Mouse (Mus musculus) midbrain, embryonic 12.5 days (tissue): Measurements from ENCODE around the gene Rcl1. TPM values are rescaled to one million over a fixed set of nuclear protein-coding genes. Genes with fewer than 3 reads are reported as not detected.

Experiments used
- ATAC-seq: fragments of 200-750 bp; cut with Nextera tagmentation; 2 replicates; pipeline ENCODE4 v1.8.0; 2017; ENCODE audit warnings: low read depth, moderate TSS enrichment, moderate library complexity; ENCODE audit not compliant: low FRiP score
- H3K27ac ChIP-seq: fragments of 300-500 bp; sonication (generic); replicated peaks from 2 replicates; pipeline ENCODE4 v1.5.1; 2016; ENCODE audit warnings: mild to moderate bottlenecking
- H3K27me3 ChIP-seq: fragments of 300-500 bp; sonication (generic); 2 replicates; pipeline ENCODE4 v1.6.1; 2016; ENCODE audit warnings: mild to moderate bottlenecking
- H3K36me3 ChIP-seq: fragments of 300-500 bp; sonication (generic); 2 replicates; pipeline ENCODE4 v1.6.1; 2016
- H3K4me1 ChIP-seq: fragments of 300-500 bp; sonication (generic); 2 replicates; pipeline ENCODE4 v1.6.1; 2016
- H3K4me2 ChIP-seq: fragments of 300-500 bp; sonication (generic); replicated peaks from 2 replicates; pipeline ENCODE4 v1.6.1; 2016; ENCODE audit warnings: mild to moderate bottlenecking, moderate library complexity
- H3K4me3 ChIP-seq: fragments of 300-500 bp; sonication (generic); 2 replicates; pipeline ENCODE4 v1.5.1; 2016; ENCODE audit warnings: mild to moderate bottlenecking
- H3K9ac ChIP-seq: fragments of 300-500 bp; sonication (generic); replicated peaks from 2 replicates; pipeline ENCODE4 v1.6.1; 2016; ENCODE audit warnings: mild to moderate bottlenecking, moderate library complexity
- H3K9me3 ChIP-seq: fragments of 300-500 bp; sonication (generic); 2 replicates; pipeline ENCODE4 v1.6.1; 2016; ENCODE audit warnings: mild to moderate bottlenecking
- WGBS: fragments of 180-500 bp; shearing (Covaris S2); methylation state at CpG from one replicate; pipeline ENCODE4 v1.1.7; 2016; 5-methylcytosine and 5-hydroxymethylcytosine counted together
- polyA plus RNA-seq: library from polyadenylated mRNA; unstranded; fragments of >200 nt; fragmentation: Nextera tagmentation; extraction: Ambion mirVana; gene quantifications from 2 replicates; pipeline ENCODE4 v1.2.1, GENCODE M21; 2016

Rcl1 gene
- polyA plus RNA-seq, 1 experiment from 2014 or later: 41.0 TPM

DNA sequence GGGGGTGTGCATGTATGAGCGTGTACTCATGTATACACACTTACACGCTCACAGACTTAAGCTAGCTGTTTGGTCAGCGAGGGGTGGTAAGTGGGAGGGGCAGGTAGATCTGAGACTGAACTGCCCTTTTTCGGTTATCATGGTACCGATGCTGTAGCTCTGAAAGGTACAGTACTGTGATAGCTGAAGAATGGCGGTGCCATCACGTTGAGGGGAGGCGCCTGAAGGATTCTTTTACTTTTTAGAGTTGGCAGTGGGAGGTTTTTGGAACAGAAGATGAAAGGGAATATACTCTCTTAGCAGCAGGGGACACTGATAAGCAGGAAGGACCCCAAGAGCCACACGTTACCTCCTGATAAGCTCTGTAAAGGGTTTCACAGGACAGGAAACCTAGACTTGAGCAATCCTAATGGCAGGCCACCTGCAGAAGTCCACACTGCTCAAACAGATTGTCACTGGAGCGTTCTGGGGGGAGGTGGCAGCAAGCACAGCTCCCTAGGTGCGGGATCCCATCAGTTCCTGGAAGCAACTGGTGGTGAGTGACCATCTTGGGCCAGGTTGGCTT lies 34.1 kb downstream of the Rcl1 start:
- H3K36me3 ChIP-seq: peaks cover 36% of the 10 kb centered on the region
- H3K9me3 ChIP-seq: no peaks in the 10 kb centered on the region
- H3K4me3 ChIP-seq: no peak overlapping the region
- no peak overlapping the region for H3K9ac ChIP-seq
- H3K27me3 ChIP-seq: no peaks in the 10 kb centered on the region
- no peaks in the 10 kb centered on the region for H3K4me1 ChIP-seq
- 94% methylated on average over 11 of the region's 11 CpGs for WGBS
- H3K4me2 ChIP-seq: no peak overlapping the region
- H3K27ac ChIP-seq: no peak overlapping the region
- ATAC-seq: no peak

DNA sequence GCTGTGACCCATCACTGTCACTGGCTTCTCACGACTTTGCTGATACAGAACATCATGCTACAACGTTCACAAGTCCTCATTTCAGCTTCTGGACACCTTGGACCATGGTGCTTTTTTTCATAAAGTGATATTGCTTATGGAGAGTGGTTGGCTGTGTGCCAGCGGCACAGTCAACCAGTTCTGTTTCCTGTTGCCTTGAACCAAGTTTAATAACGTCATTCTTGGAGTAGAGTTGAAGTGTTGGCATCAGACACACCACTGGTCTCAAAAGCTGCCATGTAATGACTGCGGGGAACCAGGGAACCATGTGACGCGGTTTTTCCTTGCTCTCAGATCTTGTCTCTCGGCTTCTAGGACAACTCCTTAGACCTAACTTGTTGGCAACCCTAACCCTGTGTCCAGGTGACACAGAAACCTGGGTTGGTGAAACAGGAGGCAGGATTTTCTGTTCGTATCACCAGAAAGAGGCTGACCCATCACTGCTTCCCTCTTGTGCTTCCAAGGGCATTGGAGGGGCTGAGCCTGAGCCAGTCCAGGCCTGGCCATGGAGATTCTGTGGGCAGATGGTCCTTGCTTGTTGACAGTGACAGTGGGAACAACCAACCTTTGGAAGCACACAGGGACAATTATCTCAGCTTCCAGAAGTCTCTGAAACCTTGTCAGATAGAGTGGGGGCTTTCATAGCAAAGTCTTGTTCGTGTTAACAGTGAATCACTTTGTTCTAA lies 37.5 kb downstream of the Rcl1 start:
- WGBS: 91% methylated on average over 10 of the region's 10 CpGs
- Histone ChIP-seq H3K9ac (no peak overlapping the region), H3K27ac (no peak overlapping the region), H3K36me3 (peaks cover 25% of the 10 kb centered on the region), H3K4me3 (no peak overlapping the region), H3K9me3 (no peaks in the 10 kb centered on the region), H3K27me3 (no peaks in the 10 kb centered on the region), H3K4me2 (no peak overlapping the region), H3K4me1 (no peaks in the 10 kb centered on the region)
- no peak for ATAC-seq

DNA sequence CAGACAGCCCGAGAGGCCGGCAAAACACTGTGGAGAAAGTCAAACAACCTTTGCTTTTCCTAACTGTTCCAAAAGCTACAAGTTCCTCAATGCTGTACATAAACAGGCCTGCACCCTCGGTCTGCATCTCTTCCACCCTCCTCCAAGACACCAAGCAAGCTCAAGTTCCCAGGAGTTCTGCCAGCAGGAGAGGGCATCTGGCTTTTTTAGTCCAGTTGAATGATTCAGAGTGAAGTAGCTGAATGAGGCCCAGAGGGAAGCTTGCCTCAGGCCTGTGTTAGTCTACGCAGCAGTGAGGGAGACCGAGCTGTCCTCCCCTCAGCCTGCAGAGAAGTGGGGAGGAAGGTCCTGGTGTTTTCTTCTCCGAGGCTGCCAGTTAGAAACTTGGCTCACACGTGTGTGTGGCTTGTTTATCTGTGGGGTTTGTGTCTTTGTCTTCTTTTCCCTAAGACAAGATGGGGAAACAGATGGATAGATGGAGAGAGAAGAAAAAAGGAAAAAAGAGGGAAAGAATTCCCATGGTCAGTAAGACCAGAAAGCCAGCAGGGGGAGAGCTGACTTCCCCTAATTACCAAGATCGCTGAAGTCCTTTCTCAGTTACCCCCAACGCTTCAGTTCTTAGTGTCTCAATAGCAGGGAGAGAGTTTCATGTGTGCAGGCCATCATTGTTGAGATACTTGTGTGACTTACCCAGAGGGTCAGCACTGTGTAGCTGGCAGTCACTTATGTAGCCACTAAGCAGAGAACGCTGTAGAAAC lies 38.7 kb downstream of the Rcl1 start:
- Histone ChIP-seq H3K4me2 (no peak overlapping the region), H3K9me3 (no peaks in the 10 kb centered on the region), H3K36me3 (peaks cover 22% of the 10 kb centered on the region), H3K4me3 (no peak overlapping the region), H3K4me1 (no peaks in the 10 kb centered on the region), H3K9ac (no peak overlapping the region), H3K27ac (no peak overlapping the region), H3K27me3 (no peaks in the 10 kb centered on the region)
- WGBS: 84% methylated on average over 10 of the region's 10 CpGs
- no peak for ATAC-seq

DNA sequence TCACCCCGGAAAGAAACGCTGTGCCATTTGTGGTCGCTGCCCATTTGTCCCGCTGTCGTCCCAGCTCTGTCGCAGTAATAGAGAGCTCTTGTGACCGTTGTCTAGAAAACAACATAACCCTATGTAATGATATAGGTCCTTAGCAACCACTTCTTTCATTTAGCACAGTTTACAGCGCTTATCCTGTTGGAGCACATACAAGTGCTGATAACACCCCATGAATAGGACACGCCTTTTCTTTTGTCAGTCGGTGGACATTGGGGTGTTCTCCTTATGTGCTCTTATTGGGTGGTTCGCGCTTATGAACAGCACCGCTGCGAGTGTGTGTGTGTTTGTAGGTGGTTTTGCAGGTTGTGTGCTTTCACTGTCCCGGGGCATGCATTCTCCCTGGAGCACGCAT lies 39.8 kb downstream of the Rcl1 start:
- Histone ChIP-seq H3K27ac (no peak overlapping the region), H3K9me3 (no peaks in the 10 kb centered on the region), H3K4me1 (no peaks in the 10 kb centered on the region), H3K9ac (no peak overlapping the region), H3K36me3 (peaks cover 26% of the 10 kb centered on the region), H3K4me2 (no peak overlapping the region), H3K27me3 (no peaks in the 10 kb centered on the region), H3K4me3 (no peak overlapping the region)
- 97% methylated on average over 16 of the region's 16 CpGs for WGBS
- no peak for ATAC-seq

DNA sequence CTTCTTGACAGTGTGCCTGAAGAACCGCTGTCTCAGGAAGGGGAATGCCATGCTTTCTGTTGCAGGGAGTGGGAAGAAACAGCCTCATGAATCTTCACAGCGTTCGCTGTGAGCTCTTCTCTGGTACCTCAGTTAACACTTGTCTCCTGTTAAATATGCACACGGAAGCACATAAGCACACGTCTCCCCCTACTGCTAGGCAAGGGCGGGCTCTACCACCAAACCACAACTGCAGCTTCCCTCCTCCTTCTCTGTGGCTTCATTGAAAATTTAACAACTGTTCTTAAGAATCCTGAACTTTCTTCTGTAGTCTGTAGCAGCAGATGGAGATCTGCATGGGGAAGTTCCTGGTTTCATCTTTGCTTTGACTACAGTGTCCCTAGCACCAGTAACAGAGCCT lies 41.1 kb downstream of the Rcl1 start:
- H3K27ac ChIP-seq: no peak overlapping the region
- H3K9me3 ChIP-seq: no peaks in the 10 kb centered on the region
- no peak overlapping the region for H3K4me2 ChIP-seq
- no peak for ATAC-seq
- H3K9ac ChIP-seq: no peak overlapping the region
- peaks cover 23% of the 10 kb centered on the region for H3K36me3 ChIP-seq
- H3K27me3 ChIP-seq: no peaks in the 10 kb centered on the region
- 92% methylated on average over 6 of the region's 6 CpGs for WGBS
- no peaks in the 10 kb centered on the region for H3K4me1 ChIP-seq
- no peak overlapping the region for H3K4me3 ChIP-seq

DNA sequence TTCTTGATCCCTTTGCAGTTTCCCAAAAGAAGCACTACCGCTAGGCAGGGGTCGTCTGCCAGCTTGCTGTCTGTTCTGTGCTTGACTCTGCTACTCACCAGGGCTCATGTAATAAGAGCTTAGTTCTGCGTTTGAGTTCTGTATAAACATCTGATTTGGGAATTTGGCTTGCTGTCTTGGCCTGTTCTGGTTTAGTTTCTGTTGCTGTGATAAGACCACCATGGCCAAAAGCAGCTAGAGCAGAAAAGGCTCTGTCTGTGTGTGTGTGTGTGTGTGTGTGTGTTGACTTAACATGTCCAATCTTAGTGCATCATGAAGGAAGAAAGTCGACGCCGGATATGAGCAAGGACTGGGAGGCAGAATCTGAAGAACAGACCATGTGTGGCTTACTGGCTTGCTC lies 44.2 kb downstream of the Rcl1 start:
- no peaks in the 10 kb centered on the region for H3K4me1 ChIP-seq
- H3K27me3 ChIP-seq: no peaks in the 10 kb centered on the region
- no peak overlapping the region for H3K4me3 ChIP-seq
- no peak overlapping the region for H3K9ac ChIP-seq
- ATAC-seq: no peak
- no peaks in the 10 kb centered on the region for H3K9me3 ChIP-seq
- no peak overlapping the region for H3K4me2 ChIP-seq
- H3K27ac ChIP-seq: no peak overlapping the region
- H3K36me3 ChIP-seq: peaks cover 18% of the 10 kb centered on the region
- WGBS: 90% methylated on average over 6 of the region's 6 CpGs

DNA sequence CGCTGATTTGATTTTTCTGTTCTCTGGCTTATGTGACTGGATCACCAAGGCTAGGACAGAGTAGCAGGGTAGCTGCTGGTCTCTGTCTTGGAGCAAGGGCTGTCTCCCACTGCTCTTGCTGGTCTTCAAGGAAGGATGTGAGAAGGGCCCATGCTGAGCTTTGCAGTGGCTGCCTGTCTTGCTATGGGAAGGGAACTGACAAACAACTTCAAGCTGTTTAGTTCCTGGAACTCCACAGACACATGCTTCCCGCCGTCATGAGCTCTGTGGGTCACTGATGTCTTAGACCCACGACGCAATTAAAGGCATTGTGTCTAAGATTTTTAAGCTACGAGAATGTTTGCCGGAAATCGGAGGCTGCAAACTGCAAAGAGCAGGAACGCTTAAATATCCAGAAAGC lies 45.6 kb downstream of the Rcl1 start:
- no peaks in the 10 kb centered on the region for H3K27me3 ChIP-seq
- ATAC-seq: no peak
- no peaks in the 10 kb centered on the region for H3K9me3 ChIP-seq
- no peak overlapping the region for H3K4me2 ChIP-seq
- no peak overlapping the region for H3K4me3 ChIP-seq
- no peak overlapping the region for H3K27ac ChIP-seq
- H3K4me1 ChIP-seq: no peaks in the 10 kb centered on the region
- peaks cover 18% of the 10 kb centered on the region for H3K36me3 ChIP-seq
- WGBS: 87% methylated on average over 9 of the region's 9 CpGs
- no peak overlapping the region for H3K9ac ChIP-seq

DNA sequence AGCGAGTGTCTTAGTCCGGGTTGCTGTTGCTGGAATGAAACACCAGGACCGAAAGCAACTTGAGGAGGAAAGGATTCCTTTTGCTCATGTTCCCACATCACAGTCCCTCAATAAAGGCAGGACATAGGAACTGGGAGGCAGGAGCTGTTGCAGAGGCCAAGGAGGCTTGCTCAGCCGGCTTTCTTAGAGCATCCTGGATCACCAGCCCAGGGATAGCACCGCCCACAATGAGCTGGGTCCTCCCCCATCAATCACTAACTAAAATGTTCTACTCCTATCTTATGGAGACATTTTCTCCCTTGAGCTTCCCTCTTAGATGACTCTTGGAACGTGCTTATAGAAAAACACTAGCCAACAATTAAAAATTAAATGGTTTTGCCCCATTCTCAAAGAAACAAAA lies 48.4 kb downstream of the Rcl1 start:
- Histone ChIP-seq H3K9ac (no peak overlapping the region), H3K4me2 (no peak overlapping the region), H3K36me3 (0 out of 2 replicates have a peak, but pooled peaks cover 8% of the 10 kb centered on the region), H3K4me1 (no peaks in the 10 kb centered on the region), H3K4me3 (no peak overlapping the region), H3K27ac (no peak overlapping the region), H3K27me3 (no peaks in the 10 kb centered on the region), H3K9me3 (no peaks in the 10 kb centered on the region)
- WGBS: 75% methylated on average over 6 of the region's 6 CpGs
- no peak for ATAC-seq

DNA sequence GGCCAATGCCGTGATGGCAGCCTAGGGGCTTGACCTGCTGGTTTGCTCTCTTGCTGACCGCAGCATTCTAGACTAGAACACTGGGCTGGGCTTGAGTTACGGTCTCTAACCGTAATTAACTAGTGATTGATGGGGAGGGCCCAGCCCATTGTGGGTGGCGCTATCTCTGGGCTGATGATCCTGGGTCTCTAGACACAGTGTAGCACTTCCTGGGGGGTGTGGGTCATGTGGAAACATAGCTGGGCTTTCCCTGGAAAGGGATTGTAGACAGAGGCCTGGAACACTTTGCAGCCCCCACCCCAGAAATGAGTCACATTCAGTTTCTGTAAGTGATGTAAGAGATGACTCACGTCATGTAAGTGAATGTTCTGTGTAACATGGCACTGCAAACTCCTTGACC lies 48.9 kb downstream of the Rcl1 start:
- Histone ChIP-seq H3K4me3 (no peak overlapping the region), H3K9ac (no peak overlapping the region), H3K4me1 (no peaks in the 10 kb centered on the region), H3K9me3 (no peaks in the 10 kb centered on the region), H3K36me3 (0 out of 2 replicates have a peak, but pooled peaks cover 4% of the 10 kb centered on the region), H3K4me2 (no peak overlapping the region), H3K27ac (no peak overlapping the region), H3K27me3 (no peaks in the 10 kb centered on the region)
- ATAC-seq: no peak
- 87% methylated on average over 6 of the region's 6 CpGs for WGBS

DNA sequence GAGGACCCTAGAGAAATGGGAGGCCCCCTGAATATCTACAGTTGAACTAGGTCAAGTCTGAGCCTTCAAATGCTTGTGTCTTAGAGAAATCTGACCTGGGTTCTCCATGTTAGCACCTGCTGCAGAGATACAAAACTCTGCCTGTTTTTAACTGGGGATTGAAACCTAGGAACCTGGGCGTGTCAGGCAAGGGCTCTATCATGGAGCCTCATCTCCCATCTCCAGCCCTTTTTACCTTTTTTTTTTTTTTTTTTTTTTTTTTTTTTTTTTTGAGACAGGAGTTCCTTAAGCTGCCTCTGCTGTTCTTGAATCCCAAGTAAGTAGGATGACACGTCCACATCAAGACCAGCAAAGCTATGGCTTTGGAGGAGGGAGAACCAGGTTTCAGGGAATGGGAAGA lies 50.3 kb downstream of the Rcl1 start:
- Histone ChIP-seq H3K4me2 (no peak overlapping the region), H3K27me3 (no peaks in the 10 kb centered on the region), H3K36me3 (no peaks in the 10 kb centered on the region), H3K4me3 (no peak overlapping the region), H3K4me1 (no peaks in the 10 kb centered on the region), H3K27ac (no peak overlapping the region), H3K9ac (no peak overlapping the region), H3K9me3 (no peaks in the 10 kb centered on the region)
- ATAC-seq: no peak
- WGBS: 94% methylated on average over 2 of the region's 2 CpGs

DNA sequence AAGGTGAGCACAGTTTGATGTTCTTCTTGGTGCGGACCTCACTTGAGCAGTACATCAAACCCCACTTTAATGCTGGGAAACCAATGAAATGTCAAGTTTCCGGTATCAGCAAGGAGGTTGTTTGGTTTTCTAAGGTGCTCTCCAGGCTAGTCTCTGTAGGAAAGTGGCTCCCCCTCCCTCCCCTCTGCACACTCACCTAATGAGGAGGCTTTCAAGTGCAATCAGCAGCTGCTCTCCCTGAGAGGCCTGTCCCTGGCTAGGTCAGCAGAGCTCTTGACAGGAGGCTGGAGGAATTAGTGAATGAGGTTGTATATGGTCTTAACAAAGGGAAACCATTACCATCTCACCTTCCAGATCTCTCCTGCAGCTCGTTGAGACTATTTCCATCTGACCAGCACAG lies 54.4 kb downstream of the Rcl1 start:
- ATAC-seq: no peak
- Histone ChIP-seq H3K9ac (no peak overlapping the region), H3K9me3 (no peaks in the 10 kb centered on the region), H3K36me3 (no peaks in the 10 kb centered on the region), H3K27ac (no peak overlapping the region), H3K4me3 (no peak overlapping the region), H3K27me3 (no peaks in the 10 kb centered on the region), H3K4me2 (no peak overlapping the region), H3K4me1 (no peaks in the 10 kb centered on the region)
- 77% methylated on average over 3 of the region's 3 CpGs for WGBS

DNA sequence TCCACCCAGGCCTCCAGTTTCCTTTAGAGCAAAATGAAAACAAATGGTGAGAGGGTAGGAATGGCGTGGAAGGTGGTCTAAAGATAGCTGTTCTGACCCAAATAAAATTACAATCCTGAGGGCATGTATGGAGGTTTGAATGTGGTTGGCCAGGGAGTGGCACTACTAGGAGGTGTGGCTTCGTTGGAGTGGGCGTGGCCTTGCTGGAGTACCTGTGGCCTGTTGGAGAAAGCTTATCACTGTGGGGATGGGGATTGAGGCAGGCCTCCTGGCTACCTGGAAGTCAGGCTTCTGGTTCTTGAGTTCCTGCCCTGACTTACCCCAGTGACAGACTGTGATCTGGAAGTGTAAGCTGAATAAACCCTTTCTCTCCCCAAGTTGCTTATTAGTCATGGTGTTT lies 55.2 kb downstream of the Rcl1 start:
- H3K36me3 ChIP-seq: no peaks in the 10 kb centered on the region
- H3K4me3 ChIP-seq: no peak overlapping the region
- no peaks in the 10 kb centered on the region for H3K27me3 ChIP-seq
- 65% methylated on average over 3 of the region's 3 CpGs for WGBS
- ATAC-seq: no peak
- no peak overlapping the region for H3K9ac ChIP-seq
- no peak overlapping the region for H3K4me2 ChIP-seq
- no peak overlapping the region for H3K27ac ChIP-seq
- H3K4me1 ChIP-seq: no peaks in the 10 kb centered on the region
- H3K9me3 ChIP-seq: no peaks in the 10 kb centered on the region
